Mouse (Mus musculus) left cerebral cortex, adult 9 months (tissue): ENCODE measurements at regions not wholly inside any gene's neighbourhood (a gene's known extent, or its start where the extent isn't known, plus 50 kb on each side); places are given as distances from the start of the nearest gene placed in this dataset.
A peak's percentile ranks its signal among the peaks of the same experiment; 100 is the strongest.
"Not testable (repeated sequence)": the region's sequence is repeated elsewhere in the genome, so short reads cannot be mapped to it uniquely, and the experiment has no call there.

ENCODE experiments used
- DNase-seq, 2 experiments: peaks; one replicate each; pipeline ENCODE4 v3.0.0; 2022; ENCODE audit warnings: low spot score in 2 of 2

- DNase-seq = no peak
These were observed 213.2 kb upstream of the Stxbp6 start for GRCm38 (mm10) chr12:45287759-45288158.

GRCm38 (mm10) chr12:45256309-45256708 lies 181.8 kb upstream of the Stxbp6 start:
- no peak for DNase-seq

GRCm38 (mm10) chr12:45211131-45211530 lies 136.6 kb upstream of the Stxbp6 start:
- DNase-seq = no peak

- no peak for DNase-seq
These were observed 120.9 kb upstream of the Stxbp6 start for GRCm38 (mm10) chr12:45195304-45195920.

- DNase-seq = peak in 1 of 2 experiments; percentile 40
These were observed 112.6 kb upstream of the Stxbp6 start for GRCm38 (mm10) chr12:45187149-45187548.

GRCm38 (mm10) chr12:45184510-45184909 lies 110.0 kb upstream of the Stxbp6 start:
- DNase-seq = no peak

GRCm38 (mm10) chr12:45177454-45177853 lies 102.9 kb upstream of the Stxbp6 start:
- peak; percentile 5 to 11 for DNase-seq

- DNase-seq = not testable (repeated sequence)
These were observed 100.8 kb upstream of the Stxbp6 start for GRCm38 (mm10) chr12:45175259-45175658.

- peak in 1 of 2 experiments; percentile 75 for DNase-seq
These were observed 97.6 kb upstream of the Stxbp6 start for GRCm38 (mm10) chr12:45171927-45172642.

GRCm38 (mm10) chr12:45162011-45162410 lies 87.5 kb upstream of the Stxbp6 start:
- DNase-seq = peak in 1 of 2 experiments; percentile 29

GRCm38 (mm10) chr12:45161581-45161980 lies 87.1 kb upstream of the Stxbp6 start:
- DNase-seq = not testable (repeated sequence)

GRCm38 (mm10) chr12:45158986-45159385 lies 84.5 kb upstream of the Stxbp6 start:
- DNase-seq = no peak

GRCm38 (mm10) chr12:45137438-45138018 lies 63.0 kb upstream of the Stxbp6 start:
- no peak for DNase-seq

- DNase-seq = no peak
These were observed 58.9 kb upstream of the Stxbp6 start for GRCm38 (mm10) chr12:45133415-45133814.

GRCm38 (mm10) chr12:45131139-45131538 lies 56.6 kb upstream of the Stxbp6 start:
- no peak for DNase-seq

- DNase-seq = no peak
These were observed 51.4 kb upstream of the Stxbp6 start for GRCm38 (mm10) chr12:45125866-45126265.
